Mouse (Mus musculus) central nervous system, embryonic 18 days (tissue): ENCODE measurements around the gene Slxl1. TPM values are rescaled to one million over a fixed set of nuclear protein-coding genes. Genes with fewer than 3 reads are reported as not detected.

Source experiments
- polyA plus RNA-seq: library from polyadenylated mRNA; depleted of rRNA; stranded (reverse); fragments of >200 nt; gene quantifications from 2 replicates; pipeline ENCODE4 v1.2.3, GENCODE M21; 2012; rRNA removed

Gene Slxl1
- not detected in 2 replicates for polyA plus RNA-seq

GRCm38 (mm10) chrX:55226576-55226975 lies at the start of gene Slxl1:
Gene Slxl1, plus strand, starts transcription at chrX:55226876.

